In the genomic region with DNA sequence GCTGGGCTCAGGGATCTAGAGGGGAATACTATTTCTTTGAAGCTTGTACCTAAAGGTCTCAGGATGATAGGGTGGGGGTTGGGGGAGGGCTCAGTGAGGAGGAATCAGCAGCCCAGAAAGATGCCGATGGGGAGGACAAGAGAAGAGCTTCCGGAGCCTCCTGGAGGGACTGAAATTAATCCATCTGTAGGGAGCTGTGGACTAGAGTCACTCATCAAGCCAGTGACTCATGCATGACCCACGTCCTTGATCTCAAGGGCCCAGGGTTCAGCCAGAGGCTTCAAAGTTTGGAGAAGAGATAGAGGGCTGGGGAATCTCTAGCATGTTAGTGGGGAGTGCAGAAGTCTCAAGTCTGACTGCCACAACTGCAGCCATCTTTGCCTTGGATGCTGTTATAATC, we compare ENCODE assay signal across 21 mouse cellular contexts. TPM values are rescaled to one million over a fixed set of nuclear protein-coding genes. Genes with fewer than 3 reads are reported as not detected.
DNase-seq lines count a peak whose midpoint lies in the region; ATAC-seq lines count a peak whose summit lies in the region.
"Had no signal": no experiment of that assay in that cellular context is flagged by ENCODE, and none has a peak within 500 bp of the region (broad histone marks: within the 10 kb centered on the region; RNA-seq: fewer than 3 reads in every experiment).

No protein-coding gene starts in this region.

- no peak for DNase-seq in kidney, postnatal 36 days
- peak; percentile 89 for DNase-seq in adrenal gland, adult 2 months
- peak; percentile 62 for DNase-seq in adrenal gland, postnatal 25 days
- no peak for DNase-seq in heart, postnatal 10 days
- DNase-seq in frontal cortex, postnatal 25 days (ENCODE audit: low spot score in 2 of 2): no peak
- DNase-seq: cerebellum, adult 11 months; cerebellum, adult 8-10 months; cerebellum, postnatal 25 days; gastrocnemius, postnatal 10 days; heart, adult 18-20 months; kidney, adult 11 months had no signal

- no peaks in the 10 kb centered on the region for H3K9me3 ChIP-seq in kidney, embryonic 14.5 days (ENCODE audit: control insufficient read depth, low read length)
- H3K9me3 ChIP-seq in hindbrain, embryonic 16.5 days (ENCODE audit: control insufficient read depth, low read length): no peaks in the 10 kb centered on the region
- H3K9me3 ChIP-seq: embryonic facial prominence, embryonic 12.5 days; forebrain, embryonic 15.5 days; G1E; heart, embryonic 15.5 days had no signal

- intact Hi-C loops in heart, postnatal 10 days (cut with DNase I): no loop called here

- 19% methylated on average over 3 of the region's 3 CpGs for WGBS in kidney, embryonic 14.5 days
- 28% methylated on average over 3 of the region's 3 CpGs for WGBS in hindbrain, embryonic 16.5 days

- no peak overlapping the region for H3K4me2 ChIP-seq in kidney, embryonic 14.5 days (replicated peaks; ENCODE audit: low read depth, low read length)
- no peak overlapping the region for H3K4me2 ChIP-seq in hindbrain, embryonic 16.5 days (ENCODE audit: low read length)
- H3K4me2 ChIP-seq: embryonic facial prominence, embryonic 12.5 days; forebrain, embryonic 15.5 days; heart, embryonic 11.5 days; heart, embryonic 15.5 days had no signal

- peak; percentile 53; the same call in 1 of the 2 replicates for ATAC-seq in kidney, embryonic 14.5 days (ENCODE audit: low FRiP score, low TSS enrichment)
- ATAC-seq in hindbrain, embryonic 16.5 days: no peak
- ATAC-seq: CD4-positive, CD25-positive, alpha-beta regulatory T cell, adult 4 months; forebrain, embryonic 15.5 days; hindbrain, postnatal 0 days had no signal

- no peak overlapping the region for H3K27ac ChIP-seq in kidney, embryonic 14.5 days (ENCODE audit: low read depth, low read length)
- H3K27ac ChIP-seq in hindbrain, embryonic 16.5 days (ENCODE audit: low read depth, low read length): no peak overlapping the region
- H3K27ac ChIP-seq: embryonic facial prominence, embryonic 12.5 days; forebrain, embryonic 15.5 days; heart, embryonic 15.5 days; hindbrain, postnatal 0 days had no signal

- peaks cover 16% of the 10 kb centered on the region for H3K27me3 ChIP-seq in kidney, embryonic 14.5 days (ENCODE audit: control insufficient read depth, insufficient read depth, low read length)
- peaks cover 19% of the 10 kb centered on the region for H3K27me3 ChIP-seq in hindbrain, embryonic 16.5 days (replicated peaks; ENCODE audit: control insufficient read depth, insufficient read depth, low read length)

- H3K4me1 ChIP-seq in kidney, embryonic 14.5 days (ENCODE audit: control insufficient read depth, insufficient read depth, low read length): no peaks in the 10 kb centered on the region
- no peaks in the 10 kb centered on the region for H3K4me1 ChIP-seq in hindbrain, embryonic 16.5 days (ENCODE audit: control insufficient read depth, insufficient read depth, low read depth, low read length)

- no peak overlapping the region for H3K4me3 ChIP-seq in kidney, embryonic 14.5 days (ENCODE audit: low read length)
- H3K4me3 ChIP-seq in hindbrain, embryonic 16.5 days (ENCODE audit: low read length): no peak overlapping the region
- H3K4me3 ChIP-seq: embryonic facial prominence, embryonic 12.5 days; forebrain, embryonic 15.5 days; heart, embryonic 15.5 days had no signal

- H3K36me3 ChIP-seq in kidney, embryonic 14.5 days (ENCODE audit: control insufficient read depth, insufficient read depth, low read length): no peaks in the 10 kb centered on the region
- H3K36me3 ChIP-seq in hindbrain, embryonic 16.5 days (ENCODE audit: control insufficient read depth, insufficient read depth, low read length): no peaks in the 10 kb centered on the region
- H3K36me3 ChIP-seq: embryonic facial prominence, embryonic 12.5 days; forebrain, embryonic 15.5 days; G1E; heart, embryonic 15.5 days had no signal

- H3K9ac ChIP-seq in kidney, embryonic 14.5 days (ENCODE audit: low read depth, low read length): no peak overlapping the region
- H3K9ac ChIP-seq in hindbrain, embryonic 16.5 days (ENCODE audit: low read depth, low read length): no peak overlapping the region
- H3K9ac ChIP-seq: embryonic facial prominence, embryonic 12.5 days; forebrain, embryonic 15.5 days; heart, embryonic 15.5 days had no signal

RNA-seq across cellular contexts. Expression of a gene that starts 31.8 kb away (rescaled TPM):
- polyA plus RNA-seq in kidney, embryonic 14.5 days (2014; fragmentation: Nextera tagmentation; extraction: Ambion mirVana): 86.2 and 126 TPM in 2 replicates
- 100 to 1,000 TPM; 174 to 177 TPM for total RNA-seq in adrenal gland, adult 2 months (2021)
- polyA plus RNA-seq in adrenal gland, adult 2 months (2012; rRNA removed): 9.3 and 11.7 TPM in 2 replicates
- total RNA-seq in adrenal gland, postnatal 25 days (2021): 237 and 251 TPM in 2 replicates
- 100 to 1,000 TPM; 199 to 207 TPM for total RNA-seq in heart, postnatal 10 days (2021)
- polyA plus RNA-seq in hindbrain, embryonic 16.5 days (2015; fragmentation: Nextera tagmentation; extraction: Ambion mirVana): 290 and 293 TPM in 2 replicates

RNA-seq across cellular contexts. Expression of a gene that starts 32.7 kb away (rescaled TPM):
- polyA plus RNA-seq in kidney, embryonic 14.5 days (2014; fragmentation: Nextera tagmentation; extraction: Ambion mirVana): 63.6 and 67.6 TPM in 2 replicates
- total RNA-seq in adrenal gland, adult 2 months (2021): 10 to 100 TPM; 32.5 to 36.0 TPM
- polyA plus RNA-seq in adrenal gland, adult 2 months (2012; rRNA removed): 50.9 and 59.4 TPM in 2 replicates
- 40.3 and 46.8 TPM in 2 replicates for total RNA-seq in adrenal gland, postnatal 25 days (2021)
- 10 to 100 TPM; 53.7 to 63.9 TPM for total RNA-seq in heart, postnatal 10 days (2021)
- polyA plus RNA-seq in hindbrain, embryonic 16.5 days (2015; fragmentation: Nextera tagmentation; extraction: Ambion mirVana): 99.1 and 103 TPM in 2 replicates

RNA-seq across cellular contexts. Expression of a gene that starts 40.5 kb away (rescaled TPM):
- 0.40 and 0.50 TPM in 2 replicates for polyA plus RNA-seq in kidney, embryonic 14.5 days (2014; fragmentation: Nextera tagmentation; extraction: Ambion mirVana)
- total RNA-seq in adrenal gland, adult 2 months (2021): under 1 TPM in 1 of 2 experiments, not detected in 1; 0.59 TPM
- polyA plus RNA-seq in adrenal gland, adult 2 months (2012; rRNA removed): 0.75 and 0.84 TPM in 2 replicates
- 0.43 TPM in 1 of 2 replicates, not detected in the other for total RNA-seq in adrenal gland, postnatal 25 days (2021)
- under 1 TPM; 0.30 to 0.65 TPM for total RNA-seq in heart, postnatal 10 days (2021)
- 2.0 and 2.3 TPM in 2 replicates for polyA plus RNA-seq in hindbrain, embryonic 16.5 days (2015; fragmentation: Nextera tagmentation; extraction: Ambion mirVana)
- polyA plus RNA-seq: forebrain, embryonic 11.5 days; G1E had no signal

RNA-seq across cellular contexts. Expression of a gene that starts 52.3 kb away (rescaled TPM):
- 3.2 TPM in 2 replicates for polyA plus RNA-seq in kidney, embryonic 14.5 days (2014; fragmentation: Nextera tagmentation; extraction: Ambion mirVana)
- 10 to 100 TPM; 29.2 to 60.7 TPM for total RNA-seq in adrenal gland, adult 2 months (2021)
- 30.2 and 42.2 TPM in 2 replicates for polyA plus RNA-seq in adrenal gland, adult 2 months (2012; rRNA removed)
- total RNA-seq in adrenal gland, postnatal 25 days (2021): 47.4 and 63.8 TPM in 2 replicates
- total RNA-seq in heart, postnatal 10 days (2021): under 1 TPM; 0.42 to 0.50 TPM
- 2.5 and 2.6 TPM in 2 replicates for polyA plus RNA-seq in hindbrain, embryonic 16.5 days (2015; fragmentation: Nextera tagmentation; extraction: Ambion mirVana)

Comparison
In these comparisons a context has a peak if more than half of its experiments do, and no peak if none do; other contexts are left out.
1. DNase-seq: peak in adrenal gland, adult 2 months (single experiment) and adrenal gland, postnatal 25 days (single experiment); none in kidney, postnatal 36 days (0 of 2), heart, postnatal 10 days (0 of 2) and frontal cortex, postnatal 25 days (0 of 2).